Mouse (Mus musculus): ENCODE data around the gene Gcgr.

DNA sequence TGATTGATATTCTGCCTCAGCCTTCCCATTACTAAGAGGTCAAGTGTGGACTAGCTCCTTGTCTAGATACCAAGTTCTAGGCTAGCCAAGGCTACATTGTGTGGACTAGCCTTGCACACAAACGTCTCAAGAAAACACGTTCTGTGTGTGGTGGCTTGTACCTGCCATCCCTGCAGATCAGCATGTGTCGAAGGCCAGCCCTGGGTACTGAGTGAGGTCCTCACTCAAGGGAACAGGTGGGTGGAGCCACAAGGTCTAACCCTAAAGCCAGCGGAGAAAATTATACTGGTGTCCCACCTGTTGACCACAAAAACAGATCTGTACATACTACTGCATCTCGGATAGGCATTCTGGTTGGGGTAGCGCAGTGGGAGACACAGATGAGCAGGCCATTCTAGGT is 30.6 kb upstream of the Gcgr start:
- TF ChIP-seq CTCF (conservative IDR thresholded peaks at IDR 0.05 in 1 of 2, IDR thresholded peaks at IDR 0.05 in 1 of 2; ENCODE audit: low read depth in 2 of 2, low read length in 2 of 2) (no peak), ETS1 (conservative IDR thresholded peaks at IDR 0.05; ENCODE audit: low read depth, low read length) (no peak), POLR2A (IDR thresholded peaks at IDR 0.05; ENCODE audit: low read depth, low read length) (no peak), E2F4 (IDR thresholded peaks at IDR 0.05; ENCODE audit: insufficient replicate concordance, low read depth, low read length) (no peak), MXI1 (IDR thresholded peaks at IDR 0.05; ENCODE audit: low read depth, low read length) (no peak), KAT2A (IDR thresholded peaks at IDR 0.05; ENCODE audit: insufficient replicate concordance, low read length) (no peak), MEF2A (IDR thresholded peaks at IDR 0.05; ENCODE audit: borderline replicate concordance, low read depth, low read length) (no peak)
